In genomic region chr8:107049480-107049879, GRCm38 (mm10) we compare ENCODE assay signal across 11 mouse cellular contexts. TPM values are rescaled to one million over a fixed set of nuclear protein-coding genes. Genes with fewer than 3 reads are reported as not detected.
DNase-seq lines count a peak whose midpoint lies in the region; ATAC-seq and TF ChIP-seq lines count a peak whose summit lies in the region.
"Had no signal": no experiment of that assay in that cellular context is flagged by ENCODE, and none has a peak within 500 bp of the region (broad histone marks: within the 10 kb centered on the region; RNA-seq: fewer than 3 reads in every experiment).

No protein-coding gene starts in this region.

- peak overlapping the region; percentile 87 for H3K4me3 ChIP-seq in lung, embryonic 14.5 days (ENCODE audit: low read depth, low read length)
- peak overlapping the region; percentile 81 for H3K4me3 ChIP-seq in embryonic facial prominence, embryonic 15.5 days (replicated peaks)
- no peak overlapping the region for H3K4me3 ChIP-seq in intestine, embryonic 16.5 days (ENCODE audit: low read length)
- H3K4me3 ChIP-seq in neural tube, embryonic 14.5 days (ENCODE audit: low read depth, low read length) = no peak overlapping the region

- H3K4me1 ChIP-seq in lung, embryonic 14.5 days (ENCODE audit: insufficient read depth) = no peaks in the 10 kb centered on the region
- peaks cover 20% of the 10 kb centered on the region for H3K4me1 ChIP-seq in embryonic facial prominence, embryonic 15.5 days
- H3K4me1 ChIP-seq in intestine, embryonic 16.5 days (ENCODE audit: control insufficient read depth, insufficient read depth, low read length) = peaks cover 13% of the 10 kb centered on the region
- 0 out of 2 replicates have a peak, but pooled peaks cover 2% of the 10 kb centered on the region for H3K4me1 ChIP-seq in neural tube, embryonic 14.5 days (ENCODE audit: control insufficient read depth, insufficient read depth, low read length)

- no peak for ATAC-seq in lung, embryonic 14.5 days (ENCODE audit: insufficient read depth)
- no peak for ATAC-seq in embryonic facial prominence, embryonic 15.5 days (ENCODE audit: insufficient number of reproducible peaks, low FRiP score, low TSS enrichment, low read depth)
- no peak for ATAC-seq in intestine, embryonic 16.5 days
- no peak for ATAC-seq in neural tube, embryonic 14.5 days (ENCODE audit: low read depth)

- no peak for DNase-seq in lung, embryonic 14.5 days
- DNase-seq in lung, postnatal 36 days = no peak
- no peak for DNase-seq in cerebellum, adult 11 months
- DNase-seq in layer of hippocampus, postnatal 10 days (ENCODE audit: low spot score in 2 of 2) = no peak
- DNase-seq: lung, postnatal 4 days; right cerebral cortex, postnatal 4 days had no signal

- no peaks in the 10 kb centered on the region for H3K9me3 ChIP-seq in lung, embryonic 14.5 days (ENCODE audit: low read depth, low read length)
- H3K9me3 ChIP-seq in embryonic facial prominence, embryonic 15.5 days (replicated peaks) = no peaks in the 10 kb centered on the region
- H3K9me3 ChIP-seq in intestine, embryonic 16.5 days (ENCODE audit: control insufficient read depth, low read length) = no peaks in the 10 kb centered on the region
- no peaks in the 10 kb centered on the region for H3K9me3 ChIP-seq in neural tube, embryonic 14.5 days (ENCODE audit: control insufficient read depth, low read length)

- peaks cover 77% of the 10 kb centered on the region for H3K36me3 ChIP-seq in lung, embryonic 14.5 days (ENCODE audit: insufficient read depth)
- H3K36me3 ChIP-seq in embryonic facial prominence, embryonic 15.5 days = peaks cover 77% of the 10 kb centered on the region
- peaks cover 23% of the 10 kb centered on the region for H3K36me3 ChIP-seq in intestine, embryonic 16.5 days (ENCODE audit: control insufficient read depth, insufficient read depth, low read length)
- peaks cover 55% of the 10 kb centered on the region for H3K36me3 ChIP-seq in neural tube, embryonic 14.5 days (ENCODE audit: control insufficient read depth, insufficient read depth, low read length)

- no peaks in the 10 kb centered on the region for H3K27me3 ChIP-seq in lung, embryonic 14.5 days (ENCODE audit: insufficient read depth, low read length)
- H3K27me3 ChIP-seq in embryonic facial prominence, embryonic 15.5 days = no peaks in the 10 kb centered on the region
- H3K27me3 ChIP-seq in intestine, embryonic 16.5 days (replicated peaks; ENCODE audit: control insufficient read depth, insufficient read depth, low read length) = no peaks in the 10 kb centered on the region
- no peaks in the 10 kb centered on the region; the same call in 1 of the 2 replicates for H3K27me3 ChIP-seq in neural tube, embryonic 14.5 days (ENCODE audit: control insufficient read depth, insufficient read depth, low read length)

- peak overlapping the region; percentile 94; the same call in 1 of the 2 replicates for H3K27ac ChIP-seq in lung, embryonic 14.5 days (ENCODE audit: low read depth)
- peak overlapping the region; percentile 97 for H3K27ac ChIP-seq in embryonic facial prominence, embryonic 15.5 days (replicated peaks)
- no peak overlapping the region for H3K27ac ChIP-seq in intestine, embryonic 16.5 days (ENCODE audit: low read length)
- no peak overlapping the region for H3K27ac ChIP-seq in neural tube, embryonic 14.5 days (ENCODE audit: low read depth, low read length)

- peak overlapping the region; percentile 75 for H3K4me2 ChIP-seq in lung, embryonic 14.5 days
- H3K4me2 ChIP-seq in embryonic facial prominence, embryonic 15.5 days (replicated peaks) = peak overlapping the region; percentile 90
- peak overlapping the region; percentile 74; the same call in 1 of the 2 replicates for H3K4me2 ChIP-seq in intestine, embryonic 16.5 days (ENCODE audit: low read depth, low read length)
- 0 out of 2 replicates have a peak overlapping the region, but pooled peaks have one; percentile 93 for H3K4me2 ChIP-seq in neural tube, embryonic 14.5 days (ENCODE audit: low read depth, low read length)

- WGBS in lung, embryonic 14.5 days = 93% methylated on average over 4 of the region's 4 CpGs
- 94% methylated on average over 4 of the region's 4 CpGs for WGBS in embryonic facial prominence, embryonic 15.5 days
- 95% methylated on average over 4 of the region's 4 CpGs for WGBS in intestine, embryonic 16.5 days
- 96% methylated on average over 4 of the region's 4 CpGs for WGBS in neural tube, embryonic 14.5 days

- TF ChIP-seq CTCF in lung, embryonic 14.5 days (IDR thresholded peaks at IDR 0.05; ENCODE audit: low read depth) = no peak

- no peak overlapping the region for H3K9ac ChIP-seq in lung, embryonic 14.5 days
- no peak overlapping the region for H3K9ac ChIP-seq in embryonic facial prominence, embryonic 15.5 days
- no peak overlapping the region for H3K9ac ChIP-seq in intestine, embryonic 16.5 days (ENCODE audit: low read depth, low read length)
- no peak overlapping the region for H3K9ac ChIP-seq in neural tube, embryonic 14.5 days (replicated peaks; ENCODE audit: low read depth, low read length)

RNA-seq across cellular contexts. Expression of gene Pdf, which starts 1.1 kb away (rescaled TPM):
- 40.8 and 45.6 TPM in 2 replicates for polyA plus RNA-seq in lung, embryonic 14.5 days (2014; fragmentation: Nextera tagmentation; extraction: Ambion mirVana)
- 45.9 and 46.1 TPM in 2 replicates for polyA plus RNA-seq in embryonic facial prominence, embryonic 15.5 days (2015; fragmentation: Nextera tagmentation; extraction: Ambion mirVana)
- polyA plus RNA-seq in intestine, embryonic 16.5 days (2015; fragmentation: Nextera tagmentation; extraction: Ambion mirVana) = 47.1 and 47.7 TPM in 2 replicates
- 36.5 and 36.8 TPM in 2 replicates for polyA plus RNA-seq in neural tube, embryonic 14.5 days (2014; fragmentation: Nextera tagmentation; extraction: Ambion mirVana)
- total RNA-seq in layer of hippocampus, postnatal 10 days (2021) = 10 to 100 TPM; 23.6 to 27.6 TPM

RNA-seq across cellular contexts. Expression of gene Cog8, which starts 7.0 kb away (rescaled TPM):
- polyA plus RNA-seq in lung, embryonic 14.5 days (2014; fragmentation: Nextera tagmentation; extraction: Ambion mirVana) = 37.0 and 40.8 TPM in 2 replicates
- polyA plus RNA-seq in embryonic facial prominence, embryonic 15.5 days (2015; fragmentation: Nextera tagmentation; extraction: Ambion mirVana) = 40.0 and 42.0 TPM in 2 replicates
- 32.4 and 32.8 TPM in 2 replicates for polyA plus RNA-seq in intestine, embryonic 16.5 days (2015; fragmentation: Nextera tagmentation; extraction: Ambion mirVana)
- polyA plus RNA-seq in neural tube, embryonic 14.5 days (2014; fragmentation: Nextera tagmentation; extraction: Ambion mirVana) = 39.9 and 46.6 TPM in 2 replicates
- 10 to 100 TPM; 24.9 to 27.8 TPM for total RNA-seq in layer of hippocampus, postnatal 10 days (2021)

RNA-seq across cellular contexts. Expression of gene Nip7, which starts 7.2 kb away (rescaled TPM):
- polyA plus RNA-seq in lung, embryonic 14.5 days (2014; fragmentation: Nextera tagmentation; extraction: Ambion mirVana) = 101 and 108 TPM in 2 replicates
- polyA plus RNA-seq in embryonic facial prominence, embryonic 15.5 days (2015; fragmentation: Nextera tagmentation; extraction: Ambion mirVana) = 80.0 and 80.4 TPM in 2 replicates
- 73.5 and 85.9 TPM in 2 replicates for polyA plus RNA-seq in intestine, embryonic 16.5 days (2015; fragmentation: Nextera tagmentation; extraction: Ambion mirVana)
- 62.5 and 65.5 TPM in 2 replicates for polyA plus RNA-seq in neural tube, embryonic 14.5 days (2014; fragmentation: Nextera tagmentation; extraction: Ambion mirVana)
- total RNA-seq in layer of hippocampus, postnatal 10 days (2021) = 10 to 100 TPM; 57.3 to 66.3 TPM

RNA-seq across cellular contexts. Expression of gene Tmed6, which starts 16.0 kb away (rescaled TPM):
- polyA plus RNA-seq in lung, embryonic 14.5 days (2014; fragmentation: Nextera tagmentation; extraction: Ambion mirVana) = 1.1 and 2.9 TPM in 2 replicates
- polyA plus RNA-seq in embryonic facial prominence, embryonic 15.5 days (2015; fragmentation: Nextera tagmentation; extraction: Ambion mirVana) = not detected in 2 replicates
- 52.3 and 60.5 TPM in 2 replicates for polyA plus RNA-seq in intestine, embryonic 16.5 days (2015; fragmentation: Nextera tagmentation; extraction: Ambion mirVana)
- not detected in 2 replicates for polyA plus RNA-seq in neural tube, embryonic 14.5 days (2014; fragmentation: Nextera tagmentation; extraction: Ambion mirVana)
- not detected for total RNA-seq in layer of hippocampus, postnatal 10 days (2021)
- total RNA-seq: hematopoietic stem cell, adult 5-6 weeks had no signal
- polyA plus RNA-seq: cortical plate, adult 2 months had no signal

RNA-seq across cellular contexts. Expression of gene Vps4a, which starts 18.5 kb away (rescaled TPM):
- 67.8 and 71.4 TPM in 2 replicates for polyA plus RNA-seq in lung, embryonic 14.5 days (2014; fragmentation: Nextera tagmentation; extraction: Ambion mirVana)
- polyA plus RNA-seq in embryonic facial prominence, embryonic 15.5 days (2015; fragmentation: Nextera tagmentation; extraction: Ambion mirVana) = 72.1 and 72.5 TPM in 2 replicates
- 53.9 and 56.9 TPM in 2 replicates for polyA plus RNA-seq in intestine, embryonic 16.5 days (2015; fragmentation: Nextera tagmentation; extraction: Ambion mirVana)
- 155 and 162 TPM in 2 replicates for polyA plus RNA-seq in neural tube, embryonic 14.5 days (2014; fragmentation: Nextera tagmentation; extraction: Ambion mirVana)
- 100 to 1,000 TPM; 108 to 119 TPM for total RNA-seq in layer of hippocampus, postnatal 10 days (2021)

Comparison
In these comparisons a context has a peak if more than half of its experiments do, and no peak if none do; other contexts are left out.
1. H3K27ac ChIP-seq: peak in lung, embryonic 14.5 days (single experiment) and embryonic facial prominence, embryonic 15.5 days (single experiment); none in intestine, embryonic 16.5 days (single experiment) and neural tube, embryonic 14.5 days (single experiment).
2. H3K4me3 ChIP-seq: peak in lung, embryonic 14.5 days (single experiment) and embryonic facial prominence, embryonic 15.5 days (single experiment); none in intestine, embryonic 16.5 days (single experiment) and neural tube, embryonic 14.5 days (single experiment).
3. Peak in every context shown above with its lines, with median percentiles within 50 percentile points of each other: H3K4me2 ChIP-seq.